Mouse (Mus musculus): ENCODE results near the gene Cd46. TPM values are rescaled to one million over a fixed set of nuclear protein-coding genes. Genes with fewer than 3 reads are reported as not detected.

The Cd46 gene
- total RNA-seq (2021), result 1 to 10 TPM; 4.0 to 4.6 TPM

GRCm38 (mm10) chr1:195092220-195092720, at the start of gene Cd46:
Cd46 (minus strand) TSS chr1:195092249.
- intact Hi-C loops (cut with DNase I), result no loop called here
- DNase-seq (ENCODE audit: low spot score in 2 of 2), result peak; percentile 7 to 12

- intact Hi-C loops (cut with DNase I), result loop anchor here (5.0 kb wide), 1 partner anchor 155 kb away; no protein-coding TSS in a partner anchor
These were observed 40.0 kb upstream of the Cd46 start for GRCm38 (mm10) chr1:195132070-195132469.

GRCm38 (mm10) chr1:195131675-195132015, 39.6 kb upstream of the Cd46 start:
- DNase-seq (ENCODE audit: low spot score in 2 of 2), result no peak
- intact Hi-C loops (cut with DNase I), result loop anchor here (5.0 kb wide), 1 partner anchor 154 kb away; no protein-coding TSS in a partner anchor

More at GRCm38 (mm10) chr1:195132070-195132469, 40.0 kb upstream of the Cd46 start:
- DNase-seq (ENCODE audit: low spot score in 2 of 2), result no peak

GRCm38 (mm10) chr1:195130953-195131674, 39.1 kb upstream of the Cd46 start, which contains the start of gene Cr1l:
Cr1l (minus strand) TSS chr1:195131586.
- peak; percentile 88 to 93 for DNase-seq (ENCODE audit: low spot score in 2 of 2)
- intact Hi-C loops (cut with DNase I), result loop anchor here (5.0 kb wide), 1 partner anchor 154 kb away; no protein-coding TSS in a partner anchor

- peak in 1 of 2 experiments; percentile 4 for DNase-seq (ENCODE audit: low spot score in 2 of 2)
- intact Hi-C loops (cut with DNase I), result loop anchor here (5.0 kb wide), 1 partner anchor 153 kb away; no protein-coding TSS in a partner anchor
These were observed 38.4 kb upstream of the Cd46 start for GRCm38 (mm10) chr1:195130479-195130878.

- intact Hi-C loops (cut with DNase I), result loop anchor here (5.0 kb wide), 1 partner anchor 153 kb away; no protein-coding TSS in a partner anchor
- no peak for DNase-seq (ENCODE audit: low spot score in 2 of 2)
These were observed 37.8 kb upstream of the Cd46 start for GRCm38 (mm10) chr1:195129867-195130266.

- DNase-seq (ENCODE audit: low spot score in 2 of 2), result no peak
- intact Hi-C loops (cut with DNase I), result no loop called here
These were observed 22.4 kb upstream of the Cd46 start for GRCm38 (mm10) chr1:195114414-195114813.

GRCm38 (mm10) chr1:195113621-195114020, 21.6 kb upstream of the Cd46 start:
- intact Hi-C loops (cut with DNase I), result no loop called here
- no peak for DNase-seq (ENCODE audit: low spot score in 2 of 2)

GRCm38 (mm10) chr1:195100693-195101092, 8.6 kb upstream of the Cd46 start:
- intact Hi-C loops (cut with DNase I), result no loop called here
- no peak for DNase-seq (ENCODE audit: low spot score in 2 of 2)

GRCm38 (mm10) chr1:195098004-195098403, 6.0 kb upstream of the Cd46 start:
- intact Hi-C loops (cut with DNase I), result no loop called here
- DNase-seq (ENCODE audit: low spot score in 2 of 2), result no peak

- DNase-seq (ENCODE audit: low spot score in 2 of 2), result no peak
- intact Hi-C loops (cut with DNase I), result no loop called here
These were observed 290 bp downstream of the Cd46 start for GRCm38 (mm10) chr1:195091699-195092219.

GRCm38 (mm10) chr1:195082142-195082541, 9.9 kb downstream of the Cd46 start:
- DNase-seq (ENCODE audit: low spot score in 2 of 2), result no peak
- intact Hi-C loops (cut with DNase I), result no loop called here

- intact Hi-C loops (cut with DNase I), result no loop called here
- peak in 1 of 2 experiments; percentile 65 for DNase-seq (ENCODE audit: low spot score in 2 of 2)
These were observed 51.6 kb downstream of the Cd46 start for GRCm38 (mm10) chr1:195040437-195040836.

GRCm38 (mm10) chr1:195038386-195038785, 53.7 kb downstream of the Cd46 start:
- peak in 1 of 2 experiments; percentile 86 for DNase-seq (ENCODE audit: low spot score in 2 of 2)

GRCm38 (mm10) chr1:195037985-195038384, 54.1 kb downstream of the Cd46 start:
- intact Hi-C loops (cut with DNase I), result loop anchor here (2.0 kb wide), 1 partner anchor 61 kb away; no protein-coding TSS in a partner anchor
- no peak for DNase-seq (ENCODE audit: low spot score in 2 of 2)

More at GRCm38 (mm10) chr1:195038386-195038785, 53.7 kb downstream of the Cd46 start:
- intact Hi-C loops (cut with DNase I), result no loop called here

GRCm38 (mm10) chr1:195037483-195037882, 54.6 kb downstream of the Cd46 start:
- intact Hi-C loops (cut with DNase I), result loop anchor here (2.0 kb wide), 1 partner anchor 61 kb away; no protein-coding TSS in a partner anchor
- no peak for DNase-seq (ENCODE audit: low spot score in 2 of 2)

- intact Hi-C loops (cut with DNase I), result no loop called here
These were observed 58.1 kb downstream of the Cd46 start for GRCm38 (mm10) chr1:195033941-195034340.

GRCm38 (mm10) chr1:195032738-195033137, 59.3 kb downstream of the Cd46 start:
- intact Hi-C loops (cut with DNase I), result no loop called here
- DNase-seq (ENCODE audit: low spot score in 2 of 2), result no peak

More at GRCm38 (mm10) chr1:195033941-195034340, 58.1 kb downstream of the Cd46 start:
- DNase-seq (ENCODE audit: low spot score in 2 of 2), result peak; percentile 55 to 84

GRCm38 (mm10) chr1:195031786-195032185, 60.3 kb downstream of the Cd46 start:
- DNase-seq (ENCODE audit: low spot score in 2 of 2), result no peak
- intact Hi-C loops (cut with DNase I), result no loop called here

- DNase-seq (ENCODE audit: low spot score in 2 of 2), result no peak
- intact Hi-C loops (cut with DNase I), result no loop called here
These were observed 64.5 kb downstream of the Cd46 start for GRCm38 (mm10) chr1:195027507-195027906.

All from left cerebral cortex, postnatal 25 days (tissue).